Mouse (Mus musculus) limb, embryonic 11.5 days (tissue): Measurements from ENCODE around the gene Klhl11. TPM values are rescaled to one million over a fixed set of nuclear protein-coding genes. Genes with fewer than 3 reads are reported as not detected.

Experiments
- ATAC-seq: fragments of 200-750 bp; cut with Nextera tagmentation; 2 replicates; pipeline ENCODE4 v1.8.0; 2017; ENCODE audit warnings: low read depth; ENCODE audit not compliant: insufficient number of reproducible peaks, low FRiP score, low TSS enrichment
- DNase-seq: peaks from one replicate; pipeline ENCODE4 v3.0.0-alpha.2; 2015; ENCODE audit warnings: low spot score
- H3K27ac ChIP-seq: fragments of 300-500 bp; sonication (generic); replicated peaks from 2 replicates; pipeline ENCODE4 v1.5.1; 2014; ENCODE audit warnings: low read depth, mild to moderate bottlenecking, low read length
- H3K27me3 ChIP-seq: fragments of 300-500 bp; sonication (generic); 2 replicates; pipeline ENCODE4 v1.6.1; 2014; ENCODE audit warnings: mild to moderate bottlenecking, low read length, mixed read lengths; ENCODE audit not compliant: control insufficient read depth, insufficient read depth
- H3K36me3 ChIP-seq: fragments of 300-500 bp; sonication (generic); 2 replicates; pipeline ENCODE4 v1.6.1; 2014; ENCODE audit warnings: mild to moderate bottlenecking, low read length, moderate library complexity, mixed read lengths; ENCODE audit not compliant: control insufficient read depth, insufficient read depth
- H3K4me1 ChIP-seq: fragments of 300-500 bp; sonication (generic); 2 replicates; pipeline ENCODE4 v1.6.1; 2014; ENCODE audit warnings: low read length, mixed read lengths; ENCODE audit not compliant: control insufficient read depth, insufficient read depth
- H3K4me2 ChIP-seq: fragments of 300-500 bp; sonication (generic); 2 replicates; pipeline ENCODE4 v1.6.1; 2014; ENCODE audit warnings: low read depth, mild to moderate bottlenecking, moderate library complexity; ENCODE audit not compliant: severe bottlenecking
- H3K4me3 ChIP-seq: fragments of 300-500 bp; sonication (generic); 2 replicates; pipeline ENCODE4 v1.5.1; 2014; ENCODE audit warnings: low read depth, low read length
- H3K9ac ChIP-seq: fragments of 300-500 bp; sonication (generic); 2 replicates; pipeline ENCODE4 v1.6.1; 2014; ENCODE audit warnings: mild to moderate bottlenecking, low read length
- H3K9me3 ChIP-seq: fragments of 300-500 bp; sonication (generic); 2 replicates; pipeline ENCODE4 v1.6.1; 2016; ENCODE audit warnings: low read length; ENCODE audit not compliant: control insufficient read depth
- WGBS: fragments of 180-500 bp; shearing (Covaris S2); extraction: QIAGEN DNeasy Blood & Tissue Kit; methylation state at CpG from one replicate; pipeline ENCODE4 v1.1.7; 2014; 5-methylcytosine and 5-hydroxymethylcytosine counted together
- polyA plus RNA-seq: library from polyadenylated mRNA; unstranded; fragments of >200 nt; fragmentation: Nextera tagmentation; extraction: Ambion mirVana; gene quantifications from 2 replicates; pipeline ENCODE4 v1.2.1, GENCODE M21; 2014

The Klhl11 gene
- polyA plus RNA-seq, 1 experiment from 2014 or later: 13.8 TPM

DNA sequence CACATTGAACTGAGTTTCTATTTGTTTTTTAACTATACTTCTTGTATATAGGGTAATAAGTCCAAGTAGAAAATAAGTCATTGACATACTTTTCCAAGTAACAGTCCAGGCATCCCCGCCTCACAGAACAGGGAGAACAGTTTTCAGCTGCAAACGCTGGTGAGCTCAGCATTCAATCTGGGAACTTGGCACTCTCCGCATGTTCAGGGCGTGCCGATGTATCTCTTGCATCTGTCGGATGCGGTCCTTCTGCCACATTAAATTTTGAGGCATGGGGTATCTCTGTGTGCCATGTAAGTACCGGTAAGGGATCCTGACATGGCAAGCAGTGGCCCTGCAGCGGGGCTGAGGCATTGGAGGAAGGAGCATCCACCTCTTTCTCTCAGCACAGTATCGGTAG is 9.8 kb downstream of the Klhl11 start:
- DNase-seq: no peak
- Histone ChIP-seq H3K27me3 (no peaks in the 10 kb centered on the region), H3K4me2 (no peak overlapping the region), H3K36me3 (peaks cover 5% of the 10 kb centered on the region), H3K4me3 (no peak overlapping the region), H3K27ac (no peak overlapping the region), H3K4me1 (no peaks in the 10 kb centered on the region), H3K9me3 (no peaks in the 10 kb centered on the region), H3K9ac (no peak overlapping the region)
- no peak for ATAC-seq
- 96% methylated on average over 10 of the region's 10 CpGs for WGBS

DNA sequence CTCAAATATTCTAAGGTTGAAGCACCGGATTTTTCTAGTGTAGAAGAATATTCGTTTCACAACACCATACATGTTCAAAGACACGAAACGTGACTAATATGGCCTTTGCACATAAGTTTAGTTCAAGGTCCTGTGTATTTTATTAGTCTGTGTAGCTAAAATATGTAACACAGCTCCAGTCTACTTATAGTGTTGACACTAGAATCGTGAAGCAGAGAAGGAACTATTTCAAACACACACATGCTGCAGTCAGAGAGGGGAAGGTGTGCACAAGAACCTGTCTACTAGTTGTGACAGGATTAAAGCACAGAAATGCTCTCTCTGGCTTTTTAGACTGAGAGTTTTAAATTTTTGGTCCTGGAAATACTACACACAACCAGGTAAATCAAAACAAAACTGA is 14.8 kb downstream of the Klhl11 start:
- ATAC-seq (no peak), DNase-seq (no peak)
- Histone ChIP-seq H3K9me3 (no peaks in the 10 kb centered on the region), H3K27me3 (no peaks in the 10 kb centered on the region), H3K4me3 (no peak overlapping the region), H3K27ac (no peak overlapping the region), H3K4me2 (no peak overlapping the region), H3K9ac (no peak overlapping the region), H3K36me3 (peaks cover 8% of the 10 kb centered on the region), H3K4me1 (no peaks in the 10 kb centered on the region)
- 94% methylated on average over 5 of the region's 5 CpGs for WGBS

DNA sequence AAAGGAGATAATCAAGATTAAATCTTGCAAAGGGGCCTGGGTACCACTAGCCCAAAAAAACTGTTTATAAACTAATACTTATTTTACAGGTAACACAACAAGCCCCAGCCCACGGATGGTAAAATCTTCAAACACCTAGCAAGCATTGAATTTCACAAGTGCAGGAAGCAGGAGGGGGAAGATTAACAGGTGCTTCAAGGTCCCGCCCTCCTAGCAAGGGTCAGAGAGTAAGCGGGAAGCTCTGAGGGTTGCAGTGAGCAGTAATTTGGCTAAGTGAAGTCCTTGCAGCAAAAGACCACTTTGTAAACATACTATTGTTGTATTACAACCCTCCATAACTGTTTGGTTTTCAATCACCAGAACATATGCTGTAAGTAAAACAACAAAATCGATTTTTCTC is 15.3 kb downstream of the Klhl11 start:
- DNase-seq (no peak), ATAC-seq (no peak)
- no peaks in the 10 kb centered on the region for H3K9me3 ChIP-seq
- peaks cover 8% of the 10 kb centered on the region for H3K36me3 ChIP-seq
- no peak overlapping the region for H3K4me2 ChIP-seq
- H3K27ac ChIP-seq: no peak overlapping the region
- 77% methylated on average over 4 of the region's 4 CpGs for WGBS
- H3K27me3 ChIP-seq: no peaks in the 10 kb centered on the region
- H3K9ac ChIP-seq: no peak overlapping the region
- H3K4me1 ChIP-seq: no peaks in the 10 kb centered on the region
- H3K4me3 ChIP-seq: no peak overlapping the region

DNA sequence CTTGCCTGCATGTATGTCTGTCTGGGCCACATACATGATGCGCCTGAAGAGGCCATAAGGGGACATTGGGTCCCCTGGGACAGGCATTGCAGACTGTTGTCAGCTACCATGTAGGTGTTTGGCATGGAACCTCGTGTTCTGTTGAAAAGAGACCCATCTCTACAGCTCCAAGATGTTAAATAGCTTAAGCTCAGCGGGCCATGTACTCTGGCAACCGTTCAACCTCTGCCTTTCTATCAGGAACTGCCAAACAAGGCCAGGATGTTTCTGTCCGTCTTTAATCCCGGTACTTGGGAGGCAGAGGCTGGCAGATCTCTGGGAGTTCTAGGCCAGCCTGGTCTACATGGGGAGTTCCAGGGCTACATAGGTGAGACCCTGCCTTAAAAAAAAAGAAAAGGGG is 29.9 kb downstream of the Klhl11 start:
- no peak for DNase-seq
- WGBS: 88% methylated on average over 6 of the region's 6 CpGs
- Histone ChIP-seq H3K27ac (no peak overlapping the region), H3K36me3 (peaks cover 3% of the 10 kb centered on the region; the same call in 1 of the 2 replicates), H3K9ac (no peak overlapping the region), H3K9me3 (no peaks in the 10 kb centered on the region), H3K4me1 (peaks cover 3% of the 10 kb centered on the region; the same call in 1 of the 2 replicates), H3K4me2 (no peak overlapping the region), H3K4me3 (no peak overlapping the region), H3K27me3 (no peaks in the 10 kb centered on the region)
- no peak for ATAC-seq

DNA sequence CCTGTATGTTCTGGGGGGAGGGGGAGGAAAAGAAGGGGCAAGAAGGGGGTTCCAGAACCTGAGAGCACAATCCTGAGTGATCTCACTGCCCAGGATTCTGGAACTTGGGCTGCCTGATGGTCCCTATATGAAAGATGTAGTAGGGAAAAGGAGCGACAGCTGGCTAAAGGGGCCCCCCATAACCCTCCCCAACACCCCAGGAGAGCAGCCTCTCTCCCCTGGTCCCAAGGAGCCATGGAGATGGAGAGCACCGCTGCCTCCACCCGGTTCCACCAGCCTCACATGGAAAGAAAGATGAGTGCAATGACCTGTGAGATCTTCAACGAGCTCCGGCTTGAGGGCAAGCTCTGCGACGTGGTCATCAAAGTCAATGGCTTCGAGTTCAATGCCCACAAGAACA is 30.7 kb downstream of the Klhl11 start, which contains the start of the genes Nt5c3b and Klhl10:
Gene Nt5c3b, minus strand, starts transcription at position 12 of the 400 bp plus-strand sequence.
Gene Klhl10, plus strand, starts transcription at position 121 of the 400 bp plus-strand sequence.
- DNase-seq (no peak), ATAC-seq (no peak)
- 88% methylated on average over 8 of the region's 8 CpGs for WGBS

DNA sequence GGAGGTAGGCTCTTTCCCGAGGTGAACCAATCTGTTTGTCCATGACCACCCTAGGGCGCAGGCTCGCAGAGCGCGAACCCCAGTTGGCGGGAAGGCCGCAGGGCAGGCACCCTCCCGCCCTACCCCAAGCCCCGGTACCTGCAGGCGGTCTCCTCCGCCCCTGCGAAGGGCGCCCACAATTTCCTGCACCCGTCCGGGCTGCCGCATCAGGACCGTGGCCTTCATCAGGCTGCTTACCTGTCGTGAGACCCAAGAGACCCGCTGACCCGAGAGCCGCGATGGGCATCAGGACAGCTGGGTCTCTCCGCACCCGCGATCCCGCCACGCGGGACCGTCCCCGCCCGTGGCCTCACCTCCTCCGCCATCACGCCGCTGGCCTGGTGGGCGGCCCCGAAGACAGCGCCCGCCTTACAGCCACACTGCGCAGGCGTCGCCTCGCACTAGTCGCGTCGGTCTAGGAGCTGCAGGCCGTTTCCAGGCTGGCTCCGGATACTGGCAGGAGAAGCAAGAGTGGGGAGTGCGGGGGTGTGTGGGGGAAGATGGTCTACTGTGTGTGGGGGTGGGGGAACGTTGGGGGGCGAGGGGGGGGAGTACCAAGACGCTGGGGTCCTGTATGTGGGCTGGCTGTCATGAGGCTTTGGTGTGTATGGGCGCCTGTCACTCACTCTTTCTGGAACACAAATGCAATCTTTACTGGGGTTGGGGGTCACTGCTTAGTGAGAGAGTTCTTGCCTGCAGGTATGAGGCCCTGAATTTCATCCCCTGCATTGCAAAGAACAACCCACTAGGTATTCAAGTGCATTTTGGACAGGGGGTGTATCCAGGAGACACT is 31.6 kb downstream of the Klhl11 start:
- Histone ChIP-seq H3K4me2 (peak overlapping the region; percentile 67), H3K27me3 (no peaks in the 10 kb centered on the region), H3K9ac (peak overlapping the region; percentile 93), H3K4me3 (peak overlapping the region; percentile 92), H3K4me1 (peaks cover 3% of the 10 kb centered on the region; the same call in 1 of the 2 replicates), H3K36me3 (peaks cover 5% of the 10 kb centered on the region), H3K9me3 (no peaks in the 10 kb centered on the region), H3K27ac (peak overlapping the region; percentile 10; the same call in 1 of the 2 replicates)
- WGBS: 2% methylated on average over 45 of the region's 52 CpGs
- DNase-seq (peak; percentile 84), ATAC-seq (peak; percentile 88)

More for the DNA sequence above, 30.7 kb downstream of the Klhl11 start, which contains the start of the genes Nt5c3b and Klhl10:
- Histone ChIP-seq H3K4me2 (peak within 1 kb of the TSS; percentile 67), H3K27me3 (no peaks in the 10 kb centered on the region), H3K36me3 (peaks cover 4% of the 10 kb centered on the region), H3K9me3 (no peaks in the 10 kb centered on the region), H3K4me3 (peak within 1 kb of the TSS; percentile 92), H3K9ac (peak within 1 kb of the TSS; percentile 93), H3K27ac (peak within 1 kb of the TSS; percentile 10; the same call in 1 of the 2 replicates), H3K4me1 (peaks cover 3% of the 10 kb centered on the region; the same call in 1 of the 2 replicates)

DNA sequence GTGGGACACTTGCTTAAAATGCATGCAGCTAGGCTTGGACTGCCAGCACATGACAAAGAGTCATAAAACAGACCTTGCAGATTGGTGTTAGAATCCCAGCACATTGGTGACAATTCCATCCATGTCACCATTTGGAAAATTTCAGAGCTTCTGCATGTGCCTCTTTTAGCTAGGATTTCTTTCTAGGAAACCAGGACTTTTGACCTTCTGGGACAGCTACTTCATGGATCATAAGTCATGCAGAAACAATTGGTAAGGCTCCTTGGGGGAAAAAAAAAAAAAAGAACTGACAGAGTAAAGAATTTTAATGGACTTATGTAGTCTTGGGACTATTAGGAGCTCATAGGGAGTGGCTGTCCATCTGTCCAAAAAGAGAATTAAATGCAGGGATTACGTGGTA is 34.6 kb downstream of the Klhl11 start:
- ATAC-seq (no peak), DNase-seq (no peak)
- no peaks in the 10 kb centered on the region for H3K27me3 ChIP-seq
- no peak overlapping the region for H3K27ac ChIP-seq
- peaks cover 3% of the 10 kb centered on the region; the same call in 1 of the 2 replicates for H3K4me1 ChIP-seq
- H3K4me2 ChIP-seq: no peak overlapping the region
- H3K9ac ChIP-seq: no peak overlapping the region
- 92% methylated on average over 1 of the region's 1 CpGs for WGBS
- peaks cover 9% of the 10 kb centered on the region for H3K36me3 ChIP-seq
- H3K9me3 ChIP-seq: no peaks in the 10 kb centered on the region
- H3K4me3 ChIP-seq: no peak overlapping the region

DNA sequence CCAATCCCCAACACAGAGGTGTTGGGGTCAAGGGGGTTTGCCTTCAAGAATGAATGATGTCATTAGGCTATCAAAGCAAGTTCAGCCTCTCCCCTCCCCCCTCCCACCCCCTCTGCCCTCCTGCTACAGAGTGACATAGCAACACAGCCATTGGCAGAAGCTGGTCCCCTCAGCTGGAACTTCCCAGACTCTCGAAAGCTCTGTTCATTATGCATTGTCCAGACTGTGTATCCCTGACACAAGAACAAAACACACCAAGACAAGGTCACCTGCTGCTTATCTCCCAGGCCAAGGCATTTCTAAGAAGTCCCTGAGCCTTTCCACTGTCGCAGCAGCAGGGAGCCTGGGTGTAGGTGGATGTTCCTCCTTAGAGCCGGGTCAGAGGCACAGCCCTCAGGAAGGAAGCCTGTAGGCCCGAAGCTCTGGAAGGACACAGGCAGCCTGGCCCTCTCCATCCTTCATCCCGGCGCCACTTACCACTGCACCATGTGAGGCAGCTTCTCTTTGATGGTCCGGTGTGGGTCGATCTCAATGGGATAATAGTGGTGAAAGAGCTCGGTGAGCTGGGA is 36.8 kb downstream of the Klhl11 start:
- no peak overlapping the region for H3K4me2 ChIP-seq
- no peaks in the 10 kb centered on the region; the same call in 1 of the 2 replicates for H3K4me1 ChIP-seq
- no peaks in the 10 kb centered on the region for H3K9me3 ChIP-seq
- peaks cover 9% of the 10 kb centered on the region for H3K36me3 ChIP-seq
- ATAC-seq (no peak), DNase-seq (no peak)
- no peak overlapping the region for H3K4me3 ChIP-seq
- no peaks in the 10 kb centered on the region for H3K27me3 ChIP-seq
- no peak overlapping the region for H3K27ac ChIP-seq
- WGBS: 88% methylated on average over 9 of the region's 9 CpGs
- H3K9ac ChIP-seq: no peak overlapping the region
